Mouse (Mus musculus) stomach, embryonic 16.5 days (tissue): ENCODE measurements around the gene Slc5a8. TPM values are rescaled to one million over a fixed set of nuclear protein-coding genes. Genes with fewer than 3 reads are reported as not detected.

Source experiments
- ATAC-seq: fragments of 200-750 bp; cut with Nextera tagmentation; 2 replicates; pipeline ENCODE4 v1.8.0; 2017; ENCODE audit warnings: moderate number of reproducible peaks, moderate TSS enrichment; ENCODE audit not compliant: insufficient read depth, low FRiP score
- H3K27ac ChIP-seq: fragments of 300-500 bp; sonication (generic); 2 replicates; pipeline ENCODE4 v1.5.1; 2014; ENCODE audit warnings: low read length
- H3K27me3 ChIP-seq: fragments of 300-500 bp; sonication (generic); 2 replicates; pipeline ENCODE4 v1.6.1; 2014; ENCODE audit warnings: low read length, control low read depth, mixed read lengths; ENCODE audit not compliant: control insufficient read depth, insufficient read depth
- H3K36me3 ChIP-seq: fragments of 300-500 bp; sonication (generic); 2 replicates; pipeline ENCODE4 v1.6.1; 2014; ENCODE audit warnings: low read length; ENCODE audit not compliant: control insufficient read depth, insufficient read depth
- H3K4me1 ChIP-seq: fragments of 300-500 bp; sonication (generic); 2 replicates; pipeline ENCODE4 v1.6.1; 2014; ENCODE audit warnings: low read length, control low read depth, mixed read lengths; ENCODE audit not compliant: control insufficient read depth, insufficient read depth
- H3K4me2 ChIP-seq: fragments of 300-500 bp; sonication (generic); 2 replicates; pipeline ENCODE4 v1.6.1; 2014; ENCODE audit warnings: low read depth, low read length, mixed read lengths
- H3K4me3 ChIP-seq: fragments of 300-500 bp; sonication (generic); replicated peaks from 2 replicates; pipeline ENCODE4 v1.5.1; 2014; ENCODE audit warnings: mild to moderate bottlenecking, low read length
- H3K9ac ChIP-seq: fragments of 300-500 bp; sonication (generic); 2 replicates; pipeline ENCODE4 v1.6.1; 2014; ENCODE audit warnings: low read length
- H3K9me3 ChIP-seq: fragments of 300-500 bp; sonication (generic); replicated peaks from 2 replicates; pipeline ENCODE4 v1.6.1; 2016; ENCODE audit warnings: low read length, control low read depth; ENCODE audit not compliant: control insufficient read depth
- WGBS: fragments of 180-500 bp; shearing (Covaris S2); extraction: QIAGEN DNeasy Blood & Tissue Kit; methylation state at CpG from one replicate; pipeline ENCODE4 v1.1.7; 2014; 5-methylcytosine and 5-hydroxymethylcytosine counted together
- polyA plus RNA-seq: library from polyadenylated mRNA; unstranded; fragments of >200 nt; fragmentation: Nextera tagmentation; extraction: Ambion mirVana; gene quantifications from 2 replicates; pipeline ENCODE4 v1.2.1, GENCODE M21; 2015

Gene Slc5a8
- polyA plus RNA-seq, 1 experiment from 2014 or later = 0.30 TPM

DNA sequence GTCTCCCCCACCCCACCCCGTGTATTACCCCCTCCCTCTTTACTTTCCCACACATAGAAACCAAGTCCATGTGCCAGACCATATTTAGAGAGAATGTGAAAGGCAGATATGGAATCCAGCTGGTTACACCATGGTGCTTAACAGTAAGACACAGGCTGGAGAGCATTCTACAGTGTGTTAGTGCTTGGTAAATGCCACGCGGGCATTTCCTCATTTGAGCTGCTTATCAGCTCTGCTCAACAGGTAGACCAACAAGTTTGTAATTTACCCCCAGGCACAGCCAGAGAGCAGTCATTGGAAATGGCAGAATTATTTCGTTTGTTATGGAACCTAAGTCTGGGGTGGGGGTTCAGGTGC is 64.5 kb downstream of the Slc5a8 start:
- no peak overlapping the region for H3K27ac ChIP-seq
- no peak overlapping the region for H3K4me2 ChIP-seq
- WGBS = 72% methylated on average over 4 of the region's 4 CpGs
- no peak for ATAC-seq
- no peaks in the 10 kb centered on the region for H3K4me1 ChIP-seq
- H3K4me3 ChIP-seq = no peak overlapping the region
- H3K36me3 ChIP-seq = no peaks in the 10 kb centered on the region
- no peaks in the 10 kb centered on the region for H3K27me3 ChIP-seq
- no peaks in the 10 kb centered on the region for H3K9me3 ChIP-seq
- H3K9ac ChIP-seq = no peak overlapping the region

DNA sequence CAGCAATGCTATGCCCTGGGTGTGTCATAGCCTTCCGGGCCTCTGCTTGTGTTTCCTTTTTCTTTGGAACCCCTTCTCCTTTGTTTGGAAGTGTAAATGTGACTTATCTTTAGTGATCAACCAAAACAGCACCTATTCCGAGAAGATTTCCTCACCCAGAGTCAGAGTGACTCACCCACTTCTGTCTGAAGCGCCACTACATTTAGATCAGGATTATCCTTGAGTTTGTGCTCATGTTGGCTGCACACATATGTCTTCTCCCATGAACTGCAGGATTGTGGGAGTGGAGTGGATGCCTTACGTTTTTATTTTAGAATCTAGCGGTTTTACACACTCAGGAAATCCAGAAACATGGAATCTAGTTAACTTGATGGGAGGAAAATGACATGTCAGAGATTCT is 75.0 kb downstream of the Slc5a8 start:
- H3K27ac ChIP-seq = no peak overlapping the region
- H3K27me3 ChIP-seq = no peaks in the 10 kb centered on the region
- 69% methylated on average over 5 of the region's 5 CpGs for WGBS
- H3K4me3 ChIP-seq = no peak overlapping the region
- no peaks in the 10 kb centered on the region for H3K9me3 ChIP-seq
- H3K4me1 ChIP-seq = no peaks in the 10 kb centered on the region
- ATAC-seq = no peak
- no peak overlapping the region for H3K9ac ChIP-seq
- no peaks in the 10 kb centered on the region for H3K36me3 ChIP-seq
- H3K4me2 ChIP-seq = no peak overlapping the region

DNA sequence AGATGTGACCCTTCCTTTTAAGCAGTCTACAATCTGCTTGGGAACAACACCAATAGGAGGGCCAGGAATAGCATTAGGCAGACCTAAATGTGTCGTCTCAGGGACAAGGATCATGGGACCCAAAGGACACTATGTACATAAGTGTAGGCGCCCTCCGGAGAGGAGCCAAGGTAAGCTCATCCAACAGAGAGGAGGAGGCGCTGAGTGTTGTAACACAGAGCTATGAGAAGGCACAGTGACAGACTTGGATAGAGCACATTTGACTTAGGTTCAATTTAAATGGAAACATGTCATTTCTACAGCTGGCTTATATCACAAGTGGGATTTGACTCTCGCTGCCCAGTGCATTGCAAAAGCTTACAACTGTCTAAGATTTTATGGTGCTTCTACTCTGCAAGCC is 82.8 kb downstream of the Slc5a8 start:
- no peak overlapping the region for H3K4me2 ChIP-seq
- WGBS = 76% methylated on average over 5 of the region's 5 CpGs
- H3K9me3 ChIP-seq = no peaks in the 10 kb centered on the region
- no peak overlapping the region for H3K9ac ChIP-seq
- ATAC-seq = peak; percentile 17; the same call in 1 of the 2 replicates
- H3K36me3 ChIP-seq = no peaks in the 10 kb centered on the region
- no peaks in the 10 kb centered on the region for H3K4me1 ChIP-seq
- no peak overlapping the region for H3K27ac ChIP-seq
- H3K27me3 ChIP-seq = no peaks in the 10 kb centered on the region
- no peak overlapping the region for H3K4me3 ChIP-seq

DNA sequence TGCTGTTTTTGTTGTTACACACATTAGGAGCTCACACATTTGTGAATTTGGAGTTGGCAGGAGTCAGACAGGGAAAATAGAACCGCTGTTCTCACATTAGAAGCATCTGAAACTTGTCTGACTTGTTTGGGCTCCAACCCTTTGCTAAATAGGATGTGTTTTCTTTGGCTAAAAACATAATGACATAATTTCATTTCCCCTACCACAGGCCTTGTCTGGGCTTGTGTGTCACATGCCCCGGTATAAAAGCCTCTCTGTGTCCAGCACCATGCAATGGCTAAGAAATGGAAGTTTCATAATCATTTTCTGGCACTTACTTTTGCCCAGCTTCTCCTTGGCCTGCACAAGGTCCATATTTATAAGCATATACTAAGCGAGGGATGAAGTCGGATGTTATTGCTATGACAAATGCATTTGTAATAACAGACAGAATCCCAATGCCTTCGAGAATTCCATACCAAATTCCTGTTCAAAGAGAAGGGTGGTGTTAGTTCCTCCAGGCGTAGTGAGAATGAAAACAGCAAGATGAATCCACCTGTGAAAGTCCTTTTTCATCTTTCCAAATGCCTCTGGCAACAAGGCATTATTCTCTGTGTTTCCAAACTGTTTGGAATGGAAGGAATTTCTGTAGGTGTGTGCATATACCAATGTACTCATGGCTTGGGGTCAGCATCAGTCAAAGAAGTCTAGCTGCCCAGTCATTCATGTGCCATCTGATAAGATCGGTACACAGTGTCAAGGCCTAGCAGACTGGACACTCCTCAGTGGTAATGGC is 85.3 kb downstream of the Slc5a8 start:
- Histone ChIP-seq H3K4me1 (no peaks in the 10 kb centered on the region), H3K27me3 (no peaks in the 10 kb centered on the region), H3K36me3 (no peaks in the 10 kb centered on the region), H3K4me2 (no peak overlapping the region), H3K9me3 (no peaks in the 10 kb centered on the region), H3K9ac (no peak overlapping the region), H3K4me3 (no peak overlapping the region), H3K27ac (no peak overlapping the region)
- WGBS = 56% methylated on average over 7 of the region's 7 CpGs
- no peak for ATAC-seq

DNA sequence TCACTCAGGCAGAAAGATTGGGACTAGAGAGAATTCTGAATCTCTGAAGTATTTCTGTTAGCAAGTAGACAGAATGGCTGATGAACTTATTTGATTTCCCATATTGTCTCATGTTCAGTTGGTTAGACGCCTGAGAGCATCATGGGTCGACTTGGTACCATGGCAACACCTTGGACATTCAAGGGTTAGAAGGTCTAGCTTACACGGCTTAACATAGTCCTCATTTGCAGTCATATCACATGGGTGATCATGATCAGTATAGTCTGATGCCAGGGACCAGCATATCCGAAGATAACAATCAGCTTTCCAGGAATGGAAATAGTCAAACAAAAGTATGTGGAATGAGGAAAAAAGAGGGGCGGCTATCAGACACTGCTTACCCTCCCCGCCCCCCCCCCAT is 93.1 kb downstream of the Slc5a8 start:
- no peak overlapping the region for H3K4me3 ChIP-seq
- H3K4me1 ChIP-seq = no peaks in the 10 kb centered on the region
- WGBS = 76% methylated on average over 6 of the region's 6 CpGs
- no peak overlapping the region for H3K27ac ChIP-seq
- no peak overlapping the region for H3K4me2 ChIP-seq
- no peak for ATAC-seq
- H3K9me3 ChIP-seq = no peaks in the 10 kb centered on the region
- H3K36me3 ChIP-seq = no peaks in the 10 kb centered on the region
- H3K9ac ChIP-seq = no peak overlapping the region
- no peaks in the 10 kb centered on the region for H3K27me3 ChIP-seq

Other genes starting within 250 kb of the Slc5a8 start
- 1.9 TPM in 2 replicates for gene Spic, start 201.0 kb upstream of the Slc5a8 start, polyA plus RNA-seq
- 212 and 213 TPM in 2 replicates for gene Arl1, start 155.1 kb upstream of the Slc5a8 start, polyA plus RNA-seq
- gene Utp20, start 59.2 kb upstream of the Slc5a8 start, polyA plus RNA-seq = 13.4 and 14.6 TPM in 2 replicates